Mouse (Mus musculus) olfactory bulb, adult 2 months (tissue): ENCODE data around the gene Gm49321.

Source experiments
- CTCF ChIP-seq: fragments of 200-500 bp; IDR thresholded peaks from 2 replicates; pipeline ENCODE4 v1.5.1; 2012; ENCODE audit warnings: low read depth, mild to moderate bottlenecking, low read length, moderate library complexity; ENCODE audit not compliant: insufficient read depth
- POLR2A ChIP-seq: fragments of 200-500 bp; IDR thresholded peaks from 2 replicates; pipeline ENCODE4 v1.6.1; 2012; ENCODE audit warnings: mild to moderate bottlenecking, low read depth, low read length, moderate library complexity; ENCODE audit not compliant: insufficient read depth

- TF ChIP-seq CTCF (no peak), POLR2A (no peak)
These were observed 49.3 kb upstream of the Gm49321 start for GRCm38 (mm10) chr12:73888003-73888783.
